Mouse (Mus musculus) kidney, postnatal 0 days (tissue): ENCODE data around the gene Dcdc2a. TPM values are rescaled to one million over a fixed set of nuclear protein-coding genes. Genes with fewer than 3 reads are reported as not detected.

Experiments
- ATAC-seq: fragments of 200-750 bp; cut with Nextera tagmentation; replicated peaks from 2 replicates; pipeline ENCODE4 v1.8.0; 2017; ENCODE audit warnings: low read depth, moderate number of reproducible peaks, moderate TSS enrichment, moderate library complexity; ENCODE audit not compliant: low FRiP score
- DNase-seq: peaks from one replicate; pipeline ENCODE4 v3.0.0-alpha.2; 2016; ENCODE audit warnings: low spot score
- H3K27ac ChIP-seq: fragments of 300-500 bp; sonication (generic); 2 replicates; pipeline ENCODE4 v1.5.1; 2014; ENCODE audit warnings: mild to moderate bottlenecking
- H3K27me3 ChIP-seq: fragments of 300-500 bp; sonication (generic); 2 replicates; pipeline ENCODE4 v1.6.1; 2014; ENCODE audit warnings: low read length, mixed read lengths; ENCODE audit not compliant: insufficient read depth
- H3K36me3 ChIP-seq: fragments of 300-500 bp; sonication (generic); 2 replicates; pipeline ENCODE4 v1.6.1; 2014; ENCODE audit warnings: low read length, mixed read lengths; ENCODE audit not compliant: insufficient read depth
- H3K4me1 ChIP-seq: fragments of 300-500 bp; sonication (generic); replicated peaks from 2 replicates; pipeline ENCODE4 v1.6.1; 2014; ENCODE audit warnings: antibody characterized with exemption, low read length, mixed read lengths; ENCODE audit not compliant: insufficient read depth
- H3K4me2 ChIP-seq: fragments of 300-500 bp; sonication (generic); 2 replicates; pipeline ENCODE4 v1.6.1; 2014; ENCODE audit warnings: mild to moderate bottlenecking, low read length, moderate library complexity, mixed read lengths
- H3K4me3 ChIP-seq: fragments of 300-500 bp; sonication (generic); replicated peaks from 2 replicates; pipeline ENCODE4 v1.5.1; 2014; ENCODE audit warnings: low read depth, low read length
- H3K9ac ChIP-seq: fragments of 300-500 bp; sonication (generic); 2 replicates; pipeline ENCODE4 v1.6.1; 2014; ENCODE audit warnings: low read depth, low read length
- H3K9me3 ChIP-seq: fragments of 300-500 bp; sonication (generic); replicated peaks from 2 replicates; pipeline ENCODE4 v1.6.1; 2016; ENCODE audit warnings: low read length, inconsistent platforms, mixed read lengths
- CTCF ChIP-seq: IDR thresholded peaks from 2 replicates; pipeline ENCODE4 v1.5.1; 2016; ENCODE audit warnings: antibody characterized with exemption, low read depth, mild to moderate bottlenecking, moderate library complexity
- WGBS: fragments of 180-500 bp; shearing (Covaris S2); extraction: QIAGEN DNeasy Blood & Tissue Kit; methylation state at CpG from one replicate; pipeline ENCODE4 v1.1.7; 2014; 5-methylcytosine and 5-hydroxymethylcytosine counted together
- polyA plus RNA-seq: library from polyadenylated mRNA; unstranded; fragments of >200 nt; fragmentation: Nextera tagmentation; extraction: Ambion mirVana; gene quantifications from 2 replicates; pipeline ENCODE4 v1.2.1, GENCODE M21; 2015

Gene Dcdc2a
- polyA plus RNA-seq, 1 experiment from 2014 or later, result 73.7 TPM

DNA sequence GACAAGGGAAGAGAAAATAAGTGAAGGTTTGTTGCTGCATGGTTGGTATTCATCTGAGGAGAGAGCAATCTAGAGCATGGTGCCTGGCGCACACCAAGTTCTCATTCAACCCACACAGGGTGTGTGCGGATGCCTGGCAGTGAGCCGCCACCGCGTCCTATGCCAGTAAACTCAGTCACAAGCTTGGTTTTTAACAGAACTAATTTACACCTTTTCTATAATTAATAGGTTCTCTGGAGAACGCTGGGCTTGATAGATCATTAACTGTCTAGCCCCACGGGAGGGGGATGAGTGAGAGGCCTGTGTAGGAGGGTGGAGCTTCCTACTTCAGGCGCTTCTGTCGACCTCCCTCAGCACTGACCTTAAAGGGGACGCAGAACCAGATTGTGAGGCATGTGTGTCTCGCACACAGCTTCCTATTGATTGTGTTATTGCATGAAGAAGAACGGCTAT is 59.7 kb downstream of the Dcdc2a start:
- H3K9ac ChIP-seq, result no peak overlapping the region
- DNase-seq (peak; percentile 72), ATAC-seq (peak; percentile 90)
- no peak for TF ChIP-seq CTCF
- peak overlapping the region; percentile 76 for H3K4me2 ChIP-seq
- peak overlapping the region; percentile 27; the same call in 1 of the 2 replicates for H3K27ac ChIP-seq
- H3K9me3 ChIP-seq, result no peaks in the 10 kb centered on the region
- H3K27me3 ChIP-seq, result no peaks in the 10 kb centered on the region
- no peaks in the 10 kb centered on the region for H3K36me3 ChIP-seq
- H3K4me1 ChIP-seq, result no peaks in the 10 kb centered on the region
- peak overlapping the region; percentile 35 for H3K4me3 ChIP-seq
- WGBS, result 13% methylated on average over 12 of the region's 12 CpGs

DNA sequence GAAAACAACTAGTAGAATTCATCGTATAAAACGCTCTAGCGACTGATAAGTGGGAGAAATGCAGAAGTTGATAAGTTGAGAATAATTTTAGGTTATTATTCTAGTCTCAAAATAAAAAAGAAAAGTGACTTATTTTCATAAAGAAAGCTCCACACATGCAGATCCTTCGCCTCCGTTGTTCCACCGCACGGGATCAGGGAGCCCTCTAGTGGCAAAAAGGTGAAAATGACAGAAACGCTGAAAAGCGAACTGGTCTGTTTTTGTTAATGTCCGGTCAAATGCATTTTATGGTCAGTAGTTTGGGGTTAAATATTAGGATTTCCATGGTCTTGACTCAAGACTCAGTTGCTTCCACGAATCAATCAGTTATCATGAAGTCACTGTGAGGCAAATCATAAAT is 60.2 kb downstream of the Dcdc2a start:
- H3K9ac ChIP-seq, result no peak overlapping the region
- H3K4me1 ChIP-seq, result no peaks in the 10 kb centered on the region
- H3K4me2 ChIP-seq, result peak overlapping the region; percentile 76
- no peak overlapping the region for H3K27ac ChIP-seq
- peak; percentile 98 for TF ChIP-seq CTCF
- WGBS, result 1% methylated on average over 11 of the region's 11 CpGs
- ATAC-seq, result no peak; the same call in 1 of the 2 replicates
- no peaks in the 10 kb centered on the region for H3K9me3 ChIP-seq
- H3K36me3 ChIP-seq, result no peaks in the 10 kb centered on the region
- H3K27me3 ChIP-seq, result no peaks in the 10 kb centered on the region
- peak overlapping the region; percentile 35 for H3K4me3 ChIP-seq
- peak; percentile 83 for DNase-seq

DNA sequence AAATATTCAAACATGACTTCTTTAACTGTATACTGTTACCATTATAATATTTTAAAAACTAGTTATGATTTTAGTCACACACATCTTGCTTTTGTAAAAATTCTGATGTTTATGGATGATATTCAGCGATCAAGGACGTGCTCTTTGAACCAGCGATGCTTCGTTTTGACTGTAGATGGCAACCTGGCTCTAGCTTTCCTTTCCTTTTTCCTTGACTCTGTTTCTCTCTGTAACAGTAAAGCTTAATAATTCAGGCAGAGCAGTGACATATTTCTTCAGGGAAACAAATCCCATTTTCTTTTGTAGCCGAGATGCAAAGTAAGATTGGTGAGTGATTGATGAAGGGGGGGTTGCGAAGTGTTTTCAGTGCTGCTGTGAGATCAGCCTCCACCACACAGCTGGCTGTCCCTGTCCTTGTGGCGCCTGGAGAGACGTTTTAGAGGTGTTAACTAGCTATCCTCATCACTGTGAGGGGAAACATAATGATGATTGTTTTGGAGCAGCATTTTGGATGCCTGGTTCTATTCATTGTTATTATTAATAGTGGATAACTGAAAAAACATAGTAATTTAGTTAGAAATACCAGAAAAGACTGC is 67.0 kb downstream of the Dcdc2a start:
- H3K36me3 ChIP-seq, result no peaks in the 10 kb centered on the region
- H3K9ac ChIP-seq, result no peak overlapping the region
- no peak for ATAC-seq
- no peaks in the 10 kb centered on the region for H3K27me3 ChIP-seq
- TF ChIP-seq CTCF, result peak; percentile 55
- H3K9me3 ChIP-seq, result no peaks in the 10 kb centered on the region
- no peaks in the 10 kb centered on the region for H3K4me1 ChIP-seq
- H3K4me3 ChIP-seq, result no peak overlapping the region
- H3K4me2 ChIP-seq, result no peak overlapping the region
- DNase-seq, result no peak
- no peak overlapping the region for H3K27ac ChIP-seq
- 51% methylated on average over 8 of the region's 8 CpGs for WGBS

DNA sequence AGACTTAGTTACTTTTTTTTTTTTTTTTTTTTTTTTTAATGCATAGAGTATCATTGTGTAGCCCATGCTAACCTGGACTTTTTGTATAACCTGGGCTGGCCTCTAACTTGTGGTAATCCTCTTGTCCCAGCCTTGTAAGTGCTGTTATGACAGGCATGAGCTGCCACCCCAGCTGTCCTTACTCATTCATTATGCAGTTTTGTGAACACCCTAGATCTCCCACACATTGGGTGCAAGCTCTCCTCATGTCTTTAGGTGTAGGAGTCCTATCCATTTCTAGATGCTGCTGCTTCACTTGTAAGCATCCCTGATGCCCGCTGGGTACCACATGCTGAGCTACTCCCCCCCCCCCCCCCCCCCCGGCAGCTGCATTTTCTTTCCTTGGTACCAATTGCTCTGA is 71.4 kb downstream of the Dcdc2a start:
- Histone ChIP-seq H3K27ac (no peak overlapping the region), H3K27me3 (no peaks in the 10 kb centered on the region), H3K36me3 (no peaks in the 10 kb centered on the region), H3K9me3 (no peaks in the 10 kb centered on the region), H3K4me3 (no peak overlapping the region), H3K4me1 (no peaks in the 10 kb centered on the region), H3K4me2 (no peak overlapping the region), H3K9ac (no peak overlapping the region)
- DNase-seq, result no peak
- no peak for ATAC-seq
- 64% methylated on average over 2 of the region's 2 CpGs for WGBS
- TF ChIP-seq CTCF, result no peak

DNA sequence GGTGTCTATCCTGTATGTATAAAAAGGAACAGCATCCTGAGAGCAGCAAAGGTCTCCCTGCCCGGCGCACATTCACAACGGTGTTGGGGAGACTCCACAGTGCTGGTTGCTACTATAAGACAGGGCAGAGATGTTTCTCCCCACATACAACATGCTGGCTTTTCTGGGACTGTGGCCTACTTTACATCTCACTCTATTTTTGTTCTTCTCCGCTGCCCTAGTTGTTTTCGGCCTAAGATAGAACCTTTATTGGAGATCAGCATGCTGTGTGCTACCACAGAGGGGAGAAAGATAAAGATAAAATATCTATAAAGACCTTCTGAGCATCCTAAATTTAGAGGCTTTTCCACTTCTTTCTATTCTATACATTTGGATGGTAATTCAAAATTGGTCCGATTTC is 72.0 kb downstream of the Dcdc2a start:
- no peaks in the 10 kb centered on the region for H3K4me1 ChIP-seq
- no peak overlapping the region for H3K9ac ChIP-seq
- H3K4me2 ChIP-seq, result no peak overlapping the region
- no peak overlapping the region for H3K27ac ChIP-seq
- no peak for TF ChIP-seq CTCF
- no peak for ATAC-seq
- no peaks in the 10 kb centered on the region for H3K9me3 ChIP-seq
- DNase-seq, result no peak
- 90% methylated on average over 6 of the region's 6 CpGs for WGBS
- no peaks in the 10 kb centered on the region for H3K27me3 ChIP-seq
- H3K4me3 ChIP-seq, result no peak overlapping the region
- no peaks in the 10 kb centered on the region for H3K36me3 ChIP-seq

DNA sequence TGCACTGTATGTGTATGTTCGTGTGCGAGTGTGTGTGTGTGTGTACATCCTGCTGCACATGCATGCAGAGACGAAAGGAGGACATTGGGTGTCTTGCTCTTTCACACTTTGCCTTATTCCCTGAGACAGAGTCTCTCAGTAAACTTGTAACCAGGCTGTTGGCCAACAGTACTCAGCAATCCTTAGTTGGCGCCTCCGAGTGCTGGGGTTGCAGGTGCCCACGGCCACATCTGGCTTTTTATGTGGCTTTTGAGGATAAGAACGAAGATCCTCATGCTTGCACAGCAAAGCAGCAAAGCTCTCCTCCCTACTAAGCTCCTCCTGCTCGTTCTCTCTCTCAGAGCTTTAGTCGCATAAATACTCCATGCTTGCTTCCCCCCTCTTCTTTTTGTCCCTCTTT is 73.0 kb downstream of the Dcdc2a start:
- Histone ChIP-seq H3K27me3 (no peaks in the 10 kb centered on the region), H3K36me3 (no peaks in the 10 kb centered on the region), H3K4me2 (no peak overlapping the region), H3K4me3 (no peak overlapping the region), H3K4me1 (no peaks in the 10 kb centered on the region), H3K9ac (no peak overlapping the region), H3K27ac (no peak overlapping the region), H3K9me3 (no peaks in the 10 kb centered on the region)
- ATAC-seq (no peak), DNase-seq (no peak)
- no peak for TF ChIP-seq CTCF
- WGBS, result 90% methylated on average over 9 of the region's 9 CpGs

DNA sequence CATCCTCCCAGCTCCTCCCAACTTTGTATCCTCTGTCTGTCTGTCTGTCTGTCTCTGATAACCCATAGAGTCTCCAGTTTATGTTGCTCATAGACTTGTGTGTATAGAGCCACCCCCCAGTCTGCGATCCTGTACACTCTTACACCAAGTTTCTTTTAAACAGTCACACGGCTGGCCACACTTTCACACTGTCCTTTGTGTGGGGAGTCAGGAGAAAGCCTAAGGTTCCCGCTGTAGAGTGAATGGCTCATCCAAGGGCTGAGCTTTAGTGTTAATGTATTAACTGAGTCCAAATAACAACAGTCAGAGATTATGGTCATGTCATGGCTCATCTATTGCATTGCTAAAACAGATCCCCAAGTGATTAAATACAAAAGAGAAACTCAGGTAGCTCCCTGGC is 87.3 kb downstream of the Dcdc2a start:
- ATAC-seq, result no peak
- Histone ChIP-seq H3K4me2 (no peak overlapping the region), H3K36me3 (no peaks in the 10 kb centered on the region), H3K4me3 (no peak overlapping the region), H3K9ac (no peak overlapping the region), H3K4me1 (no peaks in the 10 kb centered on the region), H3K27ac (no peak overlapping the region), H3K9me3 (no peaks in the 10 kb centered on the region), H3K27me3 (no peaks in the 10 kb centered on the region)
- WGBS, result 75% methylated on average over 3 of the region's 3 CpGs
- no peak for TF ChIP-seq CTCF
- DNase-seq, result no peak
